Mouse (Mus musculus) kidney, postnatal 4 days (tissue): ENCODE data around the gene Skap1.

Source experiments
- DNase-seq, 2 experiments: peaks; one replicate each; pipeline ENCODE4 v3.0.0; 2021; ENCODE audit warnings: mixed read lengths in 2 of 2

The Skap1 gene

GRCm38 (mm10) chr11:96572515-96572914, 108.1 kb downstream of the Skap1 start:
- DNase-seq = no peak

GRCm38 (mm10) chr11:96576491-96577427, 112.4 kb downstream of the Skap1 start:
- no peak for DNase-seq

- peak; percentile 35 to 50 for DNase-seq
These were observed 114.3 kb downstream of the Skap1 start for GRCm38 (mm10) chr11:96578551-96579283.

GRCm38 (mm10) chr11:96581604-96582384, 117.4 kb downstream of the Skap1 start:
- DNase-seq = peak; percentile 71 to 80

- peak in 1 of 2 experiments; percentile 25 for DNase-seq
These were observed 118.2 kb downstream of the Skap1 start for GRCm38 (mm10) chr11:96582595-96582994.

- DNase-seq = no peak
These were observed 125.4 kb downstream of the Skap1 start for GRCm38 (mm10) chr11:96589828-96590227.

- peak in 1 of 2 experiments; percentile 18 for DNase-seq
These were observed 131.5 kb downstream of the Skap1 start for GRCm38 (mm10) chr11:96595890-96596289.

- DNase-seq = no peak
These were observed 131.9 kb downstream of the Skap1 start for GRCm38 (mm10) chr11:96596301-96596700.

GRCm38 (mm10) chr11:96602806-96603205, 138.4 kb downstream of the Skap1 start:
- DNase-seq = no peak

GRCm38 (mm10) chr11:96604306-96604705, 139.9 kb downstream of the Skap1 start:
- DNase-seq = no peak

GRCm38 (mm10) chr11:96604751-96605450, 140.5 kb downstream of the Skap1 start:
- DNase-seq = peak in 1 of 2 experiments; percentile 22

GRCm38 (mm10) chr11:96605516-96605915, 141.1 kb downstream of the Skap1 start:
- DNase-seq = no peak

GRCm38 (mm10) chr11:96612596-96612995, 148.2 kb downstream of the Skap1 start:
- DNase-seq = no peak

GRCm38 (mm10) chr11:96616792-96617191, 152.4 kb downstream of the Skap1 start:
- DNase-seq = no peak

GRCm38 (mm10) chr11:96618789-96619445, 154.5 kb downstream of the Skap1 start:
- DNase-seq = peak; percentile 22 to 30

- peak; percentile 10 to 30 for DNase-seq
These were observed 155.2 kb downstream of the Skap1 start for GRCm38 (mm10) chr11:96619576-96619975.

- DNase-seq = no peak
These were observed 155.6 kb downstream of the Skap1 start for GRCm38 (mm10) chr11:96620006-96620405.

GRCm38 (mm10) chr11:96620660-96621059, 156.3 kb downstream of the Skap1 start:
- DNase-seq = peak; percentile 12 to 37

GRCm38 (mm10) chr11:96621167-96621566, 156.8 kb downstream of the Skap1 start:
- DNase-seq = peak; percentile 94 to 95

- peak; percentile 82 to 89 for DNase-seq
These were observed 158.4 kb downstream of the Skap1 start for GRCm38 (mm10) chr11:96622782-96623181.

- DNase-seq = no peak
These were observed 160.0 kb downstream of the Skap1 start for GRCm38 (mm10) chr11:96624436-96624835.

- peak; percentile 46 to 52 for DNase-seq
These were observed 165.4 kb downstream of the Skap1 start for GRCm38 (mm10) chr11:96629775-96630174.
